Comparison of ENCODE assay signal across 20 mouse cellular contexts in genomic region chr10:88700938-88701337, GRCm38 (mm10). TPM values are rescaled to one million over a fixed set of nuclear protein-coding genes. Genes with fewer than 3 reads are reported as not detected.
"Had no signal": no experiment of that assay in that cellular context is flagged by ENCODE, and none has a peak within 500 bp of the region (broad histone marks: within the 10 kb centered on the region; RNA-seq: fewer than 3 reads in every experiment).

No protein-coding gene starts in this region.

- H3K27me3 ChIP-seq: neural tube, embryonic 12.5 days; neural tube, embryonic 13.5 days; neural tube, embryonic 15.5 days; stomach, embryonic 15.5 days had no signal

- H3K4me3 ChIP-seq: neural tube, embryonic 12.5 days; neural tube, embryonic 13.5 days; neural tube, embryonic 15.5 days; stomach, embryonic 15.5 days had no signal

- H3K27ac ChIP-seq: neural tube, embryonic 12.5 days; neural tube, embryonic 13.5 days; neural tube, embryonic 15.5 days; stomach, embryonic 15.5 days; stomach, postnatal 0 days had no signal

- H3K36me3 ChIP-seq: neural tube, embryonic 12.5 days; neural tube, embryonic 13.5 days; neural tube, embryonic 15.5 days; stomach, embryonic 15.5 days had no signal

- H3K4me1 ChIP-seq: neural tube, embryonic 12.5 days; neural tube, embryonic 13.5 days; neural tube, embryonic 15.5 days; stomach, embryonic 15.5 days had no signal

- DNase-seq: retina, postnatal 1 day; right cerebral cortex, adult 18-20 months; right cerebral cortex, postnatal 14 days; right cerebral cortex, postnatal 25 days; right cerebral cortex, postnatal 4 days; spleen, adult 18-20 months; thymus, adult 18-20 months; thymus, adult 2 months; thymus, postnatal 14 days; thymus, postnatal 25 days; thymus, postnatal 4 days had no signal

- H3K9ac ChIP-seq: neural tube, embryonic 12.5 days; neural tube, embryonic 13.5 days; neural tube, embryonic 15.5 days; stomach, embryonic 15.5 days had no signal

- H3K9me3 ChIP-seq: neural tube, embryonic 12.5 days; neural tube, embryonic 13.5 days; neural tube, embryonic 15.5 days; stomach, embryonic 15.5 days had no signal

RNA-seq across cellular contexts. Expression of gene Spic, which starts 16.1 kb away (rescaled TPM):
- polyA plus RNA-seq: neural tube, embryonic 11.5 days; neural tube, embryonic 12.5 days; neural tube, embryonic 13.5 days; neural tube, embryonic 14.5 days; neural tube, embryonic 15.5 days; small intestine, adult 2 months; testis, adult 2 months had no signal
